In genomic region chr5:140418106-140418488, GRCm38 (mm10) we compare ENCODE assay signal across 8 mouse cellular contexts. TPM values are rescaled to one million over a fixed set of nuclear protein-coding genes. Genes with fewer than 3 reads are reported as not detected.
A peak's percentile ranks its signal among the peaks of the same experiment; 100 is the strongest.
DNase-seq lines count a peak whose midpoint lies in the region; ATAC-seq and TF ChIP-seq lines count a peak whose summit lies in the region.

No protein-coding gene starts in this region.

- no peak for TF ChIP-seq POLR2A in bone marrow, adult 2 months (IDR thresholded peaks at IDR 0.05; ENCODE audit: borderline replicate concordance, control insufficient read depth, low read depth, low read length)

- peak overlapping the region; percentile 81 for H3K4me2 ChIP-seq in forebrain, postnatal 0 days (ENCODE audit: low read depth)
- peak overlapping the region; percentile 86 for H3K4me2 ChIP-seq in liver, embryonic 12.5 days

- H3K27me3 ChIP-seq in forebrain, postnatal 0 days (ENCODE audit: insufficient read depth, low read length) = no peaks in the 10 kb centered on the region
- 0 out of 2 replicates have a peak, but pooled peaks cover 8% of the 10 kb centered on the region for H3K27me3 ChIP-seq in liver, embryonic 12.5 days (replicated peaks)

- peak overlapping the region; percentile 93 for H3K9ac ChIP-seq in forebrain, postnatal 0 days
- peak overlapping the region; percentile 83 for H3K9ac ChIP-seq in liver, embryonic 12.5 days

- WGBS in bone marrow, adult 2 months = under 1% methylated on average over 12 of the region's 12 CpGs
- WGBS in forebrain, postnatal 0 days = 2% methylated on average over 12 of the region's 12 CpGs
- 2% methylated on average over 12 of the region's 12 CpGs for WGBS in liver, embryonic 12.5 days (ENCODE audit: insufficient replicate concordance)

- H3K27ac ChIP-seq in layer of hippocampus, adult 2 months = peak overlapping the region; percentile 100
- peak overlapping the region; percentile 79 for H3K27ac ChIP-seq in bone marrow, adult 2 months (ENCODE audit: control insufficient read depth, insufficient read depth, low read depth, low read length, poor library complexity)
- H3K27ac ChIP-seq in forebrain, postnatal 0 days (ENCODE audit: low read depth, low read length) = peak overlapping the region; percentile 89
- H3K27ac ChIP-seq in liver, embryonic 12.5 days = peak overlapping the region; percentile 90

- H3K9me3 ChIP-seq in forebrain, postnatal 0 days (ENCODE audit: low read length) = no peaks in the 10 kb centered on the region
- H3K9me3 ChIP-seq in liver, embryonic 12.5 days (replicated peaks) = no peaks in the 10 kb centered on the region

- H3K4me3 ChIP-seq in layer of hippocampus, adult 2 months = peak overlapping the region; percentile 98
- peak overlapping the region; percentile 87 for H3K4me3 ChIP-seq in bone marrow, adult 2 months (replicated peaks; ENCODE audit: control insufficient read depth, low read depth, low read length)
- peak overlapping the region; percentile 85 for H3K4me3 ChIP-seq in forebrain, postnatal 0 days (ENCODE audit: low read depth, low read length)
- H3K4me3 ChIP-seq in liver, embryonic 12.5 days = peak overlapping the region; percentile 95

- no peak; the same call in 1 of the 2 replicates for ATAC-seq in forebrain, postnatal 0 days
- ATAC-seq in liver, embryonic 12.5 days = 0 out of 2 replicates have a peak, but pooled peaks have one; percentile 6
- ATAC-seq in monocyte, adult 5-6 weeks (replicated peaks; ENCODE audit: insufficient number of reproducible peaks, low FRiP score, low TSS enrichment, poor library complexity, severe bottlenecking) = no peak

- TF ChIP-seq CTCF in layer of hippocampus, adult 2 months (conservative IDR thresholded peaks at IDR 0.05) = no peak
- no peak for TF ChIP-seq CTCF in bone marrow, adult 2 months (IDR thresholded peaks at IDR 0.05; ENCODE audit: control insufficient read depth, insufficient read depth, low read length)
- no peak for TF ChIP-seq CTCF in forebrain, postnatal 0 days (IDR thresholded peaks at IDR 0.05; ENCODE audit: low read depth)

- H3K4me1 ChIP-seq in bone marrow, adult 2 months (ENCODE audit: control insufficient read depth, insufficient read depth, low read length) = no peaks in the 10 kb centered on the region; the same call in 1 of the 2 replicates
- H3K4me1 ChIP-seq in forebrain, postnatal 0 days (ENCODE audit: insufficient read depth) = peaks cover 14% of the 10 kb centered on the region
- peaks cover 41% of the 10 kb centered on the region for H3K4me1 ChIP-seq in liver, embryonic 12.5 days

- no peaks in the 10 kb centered on the region for H3K36me3 ChIP-seq in forebrain, postnatal 0 days (ENCODE audit: insufficient read depth)
- peaks cover 20% of the 10 kb centered on the region for H3K36me3 ChIP-seq in liver, embryonic 12.5 days

- DNase-seq in layer of hippocampus, adult 2 months (ENCODE audit: low spot score in 2 of 2) = no peak
- no peak for DNase-seq in layer of hippocampus, postnatal 25 days (ENCODE audit: extremely low spot score in 1 of 2, low spot score in 1 of 2)
- DNase-seq in forebrain, postnatal 0 days = no peak
- DNase-seq in urinary bladder, postnatal 14 days (ENCODE audit: low spot score) = no peak
- DNase-seq in ovary, postnatal 14 days (ENCODE audit: low spot score) = no peak

RNA-seq across cellular contexts. Expression of gene Eif3b, which starts 1.0 kb away (rescaled TPM):
- 10 to 100 TPM; 83.9 to 86.7 TPM for total RNA-seq in layer of hippocampus, adult 2 months (2021)
- total RNA-seq in layer of hippocampus, postnatal 25 days (2021) = 10 to 100 TPM; 89.2 to 95.6 TPM
- polyA plus RNA-seq in bone marrow, adult 2 months (2011; ENCODE audit: insufficient read depth, insufficient read length, low replicate concordance, missing spikeins) = 69.8 and 90.3 TPM in 2 replicates
- total RNA-seq in forebrain, postnatal 0 days (2014; rRNA removed) = 32.3 and 41.4 TPM in 2 replicates
- polyA plus RNA-seq in forebrain, postnatal 0 days (2015; fragmentation: Nextera tagmentation; extraction: Ambion mirVana) = 64.0 and 73.0 TPM in 2 replicates
- polyA plus RNA-seq in liver, embryonic 12.5 days (2016; fragmentation: Nextera tagmentation; extraction: Ambion mirVana) = 217 and 229 TPM in 2 replicates
- total RNA-seq in monocyte, adult 5-6 weeks (2017) = 58.0 to 92.8 TPM (median 85.6 TPM) in 3 replicates

RNA-seq across cellular contexts. Expression of gene Gm4869, which starts 27.3 kb away (rescaled TPM):
- not detected for total RNA-seq in layer of hippocampus, adult 2 months (2021)
- total RNA-seq in layer of hippocampus, postnatal 25 days (2021) = not detected
- not detected in 2 replicates for polyA plus RNA-seq in bone marrow, adult 2 months (2011; ENCODE audit: insufficient read depth, insufficient read length, low replicate concordance, missing spikeins)
- total RNA-seq in forebrain, postnatal 0 days (2014; rRNA removed) = 0.10 TPM in 1 of 2 replicates, not detected in the other
- not detected in 2 replicates for polyA plus RNA-seq in forebrain, postnatal 0 days (2015; fragmentation: Nextera tagmentation; extraction: Ambion mirVana)
- polyA plus RNA-seq in liver, embryonic 12.5 days (2016; fragmentation: Nextera tagmentation; extraction: Ambion mirVana) = not detected in 2 replicates
- total RNA-seq in monocyte, adult 5-6 weeks (2017) = not detected in 3 replicates

RNA-seq across cellular contexts. Expression of gene Snx8, which starts 29.0 kb away (rescaled TPM):
- 10 to 100 TPM in 1 of 2 experiments, 1 to 10 TPM in 1; 9.8 to 12.1 TPM for total RNA-seq in layer of hippocampus, adult 2 months (2021)
- 10 to 100 TPM; 11.9 to 13.1 TPM for total RNA-seq in layer of hippocampus, postnatal 25 days (2021)
- polyA plus RNA-seq in bone marrow, adult 2 months (2011; ENCODE audit: insufficient read depth, insufficient read length, low replicate concordance, missing spikeins) = 18.1 and 26.3 TPM in 2 replicates
- 42.8 and 54.6 TPM in 2 replicates for total RNA-seq in forebrain, postnatal 0 days (2014; rRNA removed)
- polyA plus RNA-seq in forebrain, postnatal 0 days (2015; fragmentation: Nextera tagmentation; extraction: Ambion mirVana) = 21.1 and 31.1 TPM in 2 replicates
- polyA plus RNA-seq in liver, embryonic 12.5 days (2016; fragmentation: Nextera tagmentation; extraction: Ambion mirVana) = 11.9 and 14.0 TPM in 2 replicates
- 11.6 to 20.9 TPM (median 12.9 TPM) in 3 replicates for total RNA-seq in monocyte, adult 5-6 weeks (2017)
